Mouse (Mus musculus): ENCODE measurements at regions not wholly inside any gene's neighbourhood (a gene's known extent, or its start where the extent isn't known, plus 50 kb on each side); places are given as distances from the start of the nearest gene placed in this dataset.

- DNase-seq (ENCODE audit: low spot score in 2 of 2) = no peak
Measured at GRCm38 (mm10) chr9:93130561-93130960, 588.5 kb downstream of the Plod2 start.

- no peak for DNase-seq (ENCODE audit: low spot score in 2 of 2)
Measured at GRCm38 (mm10) chr9:93131620-93132200, 589.7 kb downstream of the Plod2 start.

GRCm38 (mm10) chr9:93136349-93136748, 594.3 kb downstream of the Plod2 start:
- DNase-seq (ENCODE audit: low spot score in 2 of 2) = no peak

- DNase-seq (ENCODE audit: low spot score in 2 of 2) = peak; percentile 54 to 88
Measured at GRCm38 (mm10) chr9:93170071-93170470, 628.0 kb downstream of the Plod2 start.

- DNase-seq (ENCODE audit: low spot score in 2 of 2) = no peak
Measured at GRCm38 (mm10) chr9:93186638-93187037, 644.6 kb downstream of the Plod2 start.

- DNase-seq (ENCODE audit: low spot score in 2 of 2) = no peak
Measured at GRCm38 (mm10) chr9:93232562-93232961, 690.5 kb downstream of the Plod2 start.

- no peak for DNase-seq (ENCODE audit: low spot score in 2 of 2)
Measured at GRCm38 (mm10) chr9:93252146-93252545, 710.1 kb downstream of the Plod2 start.

GRCm38 (mm10) chr9:93297332-93297731, 755.3 kb downstream of the Plod2 start:
- no peak for DNase-seq (ENCODE audit: low spot score in 2 of 2)

- DNase-seq (ENCODE audit: low spot score in 2 of 2) = no peak
Measured at GRCm38 (mm10) chr9:93306753-93307152, 764.7 kb downstream of the Plod2 start.

GRCm38 (mm10) chr9:93328997-93329682, 787.1 kb downstream of the Plod2 start:
- DNase-seq (ENCODE audit: low spot score in 2 of 2) = no peak

All from frontal cortex, postnatal 36 days (tissue).